Mouse (Mus musculus): ENCODE measurements at regions not wholly inside any gene's neighbourhood (a gene's known extent, or its start where the extent isn't known, plus 50 kb on each side); places are given as distances from the start of the nearest gene placed in this dataset.
A peak's percentile ranks its signal among the peaks of the same experiment; 100 is the strongest.
"Not testable (repeated sequence)": the region's sequence is repeated elsewhere in the genome, so short reads cannot be mapped to it uniquely, and the experiment has no call there.

GRCm38 (mm10) chr8:102223097-102223496 is 562.3 kb downstream of the Cdh11 start:
- DNase-seq (ENCODE audit: low spot score in 2 of 2), result no peak

- no peak for DNase-seq (ENCODE audit: low spot score in 2 of 2)
These were observed 579.8 kb downstream of the Cdh11 start for GRCm38 (mm10) chr8:102205633-102206032.

- no peak for DNase-seq (ENCODE audit: low spot score in 2 of 2)
These were observed 625.8 kb downstream of the Cdh11 start for GRCm38 (mm10) chr8:102159541-102160197.

GRCm38 (mm10) chr8:102118657-102119056 is 666.8 kb downstream of the Cdh11 start:
- DNase-seq (ENCODE audit: low spot score in 2 of 2), result no peak

GRCm38 (mm10) chr8:102116846-102117403 is 668.5 kb downstream of the Cdh11 start:
- DNase-seq (ENCODE audit: low spot score in 2 of 2), result no peak

GRCm38 (mm10) chr8:102103773-102104172 is 681.7 kb downstream of the Cdh11 start:
- no peak for DNase-seq (ENCODE audit: low spot score in 2 of 2)

GRCm38 (mm10) chr8:102096726-102097125 is 688.7 kb downstream of the Cdh11 start:
- DNase-seq (ENCODE audit: low spot score in 2 of 2), result no peak

- no peak for DNase-seq (ENCODE audit: low spot score in 2 of 2)
These were observed 699.5 kb downstream of the Cdh11 start for GRCm38 (mm10) chr8:102085927-102086326.

GRCm38 (mm10) chr8:102075611-102076010 is 709.8 kb downstream of the Cdh11 start:
- no peak for DNase-seq (ENCODE audit: low spot score in 2 of 2)

- no peak for DNase-seq (ENCODE audit: low spot score in 2 of 2)
These were observed 721.3 kb downstream of the Cdh11 start for GRCm38 (mm10) chr8:102064137-102064536.

- no peak for DNase-seq (ENCODE audit: low spot score in 2 of 2)
These were observed 732.0 kb downstream of the Cdh11 start for GRCm38 (mm10) chr8:102053429-102053828.

GRCm38 (mm10) chr8:102026956-102027927 is 758.2 kb downstream of the Cdh11 start:
- no peak for DNase-seq (ENCODE audit: low spot score in 2 of 2)

- DNase-seq (ENCODE audit: low spot score in 2 of 2), result no peak
These were observed 761.0 kb downstream of the Cdh11 start for GRCm38 (mm10) chr8:102024472-102024871.

GRCm38 (mm10) chr8:102017776-102018175 is 767.7 kb downstream of the Cdh11 start:
- no peak for DNase-seq (ENCODE audit: low spot score in 2 of 2)

- no peak for DNase-seq (ENCODE audit: low spot score in 2 of 2)
These were observed 785.0 kb downstream of the Cdh11 start for GRCm38 (mm10) chr8:102000326-102001016.

- DNase-seq (ENCODE audit: low spot score in 2 of 2), result not testable (repeated sequence)
These were observed 788.7 kb downstream of the Cdh11 start for GRCm38 (mm10) chr8:101996761-101997160.

GRCm38 (mm10) chr8:101956832-101957231 is 828.6 kb downstream of the Cdh11 start:
- DNase-seq (ENCODE audit: low spot score in 2 of 2), result no peak

- DNase-seq (ENCODE audit: low spot score in 2 of 2), result peak in 1 of 2 experiments; percentile 1
These were observed 834.8 kb downstream of the Cdh11 start for GRCm38 (mm10) chr8:101950599-101950998.

GRCm38 (mm10) chr8:101937859-101938258 is 847.6 kb downstream of the Cdh11 start:
- DNase-seq (ENCODE audit: low spot score in 2 of 2), result no peak

GRCm38 (mm10) chr8:101913665-101914064 is 871.8 kb downstream of the Cdh11 start:
- DNase-seq (ENCODE audit: low spot score in 2 of 2), result no peak
